22 mouse cellular contexts compared by ENCODE assay signal in the genomic region with DNA sequence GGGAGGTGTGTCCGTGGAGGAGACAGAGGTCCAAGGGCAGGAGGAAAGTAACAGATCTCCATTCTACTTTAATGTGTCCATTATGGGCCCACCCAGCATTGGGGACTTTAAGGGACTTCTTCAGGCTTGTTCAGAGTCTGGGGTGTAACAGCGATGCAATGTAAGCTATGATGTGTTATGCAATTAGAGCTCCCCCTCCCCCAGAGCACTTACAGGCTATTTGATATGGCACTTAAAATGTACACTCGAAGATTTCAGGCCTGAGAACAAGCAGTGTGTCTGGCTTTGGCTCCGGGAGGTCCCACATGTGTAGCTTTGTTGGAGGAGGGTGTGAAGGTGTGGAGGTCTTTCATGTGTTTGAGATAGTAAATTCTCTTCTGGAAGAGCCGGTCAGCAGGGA. TPM values are rescaled to one million over a fixed set of nuclear protein-coding genes. Genes with fewer than 3 reads are reported as not detected.
DNase-seq lines count a peak whose midpoint lies in the region; ATAC-seq lines count a peak whose summit lies in the region.
"Had no signal": no experiment of that assay in that cellular context is flagged by ENCODE, and none has a peak within 500 bp of the region (broad histone marks: within the 10 kb centered on the region; RNA-seq: fewer than 3 reads in every experiment).

No protein-coding gene starts in this region.

- H3K27me3 ChIP-seq in heart, embryonic 12.5 days (replicated peaks), result no peaks in the 10 kb centered on the region
- no peaks in the 10 kb centered on the region for H3K27me3 ChIP-seq in heart, embryonic 16.5 days (ENCODE audit: control insufficient read depth, insufficient read depth, low read length)
- H3K27me3 ChIP-seq in heart, embryonic 10.5 days (ENCODE audit: insufficient read depth, poor library complexity, severe bottlenecking), result no peaks in the 10 kb centered on the region
- no peaks in the 10 kb centered on the region for H3K27me3 ChIP-seq in lung, embryonic 16.5 days (ENCODE audit: control insufficient read depth, insufficient read depth, low read depth, low read length)
- H3K27me3 ChIP-seq: embryonic facial prominence, embryonic 15.5 days; forebrain, embryonic 15.5 days; hindbrain, embryonic 13.5 days had no signal

- H3K4me2 ChIP-seq in heart, embryonic 12.5 days, result peak overlapping the region; percentile 5; the same call in 1 of the 2 replicates
- peak overlapping the region; percentile 35 for H3K4me2 ChIP-seq in heart, embryonic 16.5 days (ENCODE audit: low read depth, low read length)
- no peak overlapping the region for H3K4me2 ChIP-seq in lung, embryonic 16.5 days (ENCODE audit: low read depth, low read length)
- H3K4me2 ChIP-seq: embryonic facial prominence, embryonic 15.5 days; forebrain, embryonic 15.5 days; hindbrain, embryonic 13.5 days had no signal

- no peak overlapping the region for H3K4me3 ChIP-seq in heart, embryonic 12.5 days
- no peak overlapping the region for H3K4me3 ChIP-seq in heart, embryonic 16.5 days (ENCODE audit: low read length)
- no peak overlapping the region for H3K4me3 ChIP-seq in heart, embryonic 10.5 days
- H3K4me3 ChIP-seq in lung, embryonic 16.5 days (ENCODE audit: low read length), result no peak overlapping the region
- H3K4me3 ChIP-seq: embryonic facial prominence, embryonic 15.5 days; erythroblast, embryonic 14.5 days; forebrain, embryonic 10.5 days; forebrain, embryonic 15.5 days; hindbrain, embryonic 13.5 days had no signal

- peaks cover 9% of the 10 kb centered on the region for H3K36me3 ChIP-seq in heart, embryonic 12.5 days
- H3K36me3 ChIP-seq in heart, embryonic 16.5 days (ENCODE audit: control insufficient read depth, insufficient read depth), result no peaks in the 10 kb centered on the region
- peaks cover 10% of the 10 kb centered on the region; the same call in 1 of the 2 replicates for H3K36me3 ChIP-seq in heart, embryonic 10.5 days
- no peaks in the 10 kb centered on the region for H3K36me3 ChIP-seq in lung, embryonic 16.5 days (ENCODE audit: control insufficient read depth, insufficient read depth, low read length)
- H3K36me3 ChIP-seq: embryonic facial prominence, embryonic 15.5 days; forebrain, embryonic 10.5 days; forebrain, embryonic 15.5 days; hindbrain, embryonic 13.5 days had no signal

- peaks cover 69% of the 10 kb centered on the region for H3K4me1 ChIP-seq in heart, embryonic 12.5 days (replicated peaks)
- peaks cover 60% of the 10 kb centered on the region for H3K4me1 ChIP-seq in heart, embryonic 16.5 days (ENCODE audit: control insufficient read depth, insufficient read depth, low read length)
- peaks cover 52% of the 10 kb centered on the region for H3K4me1 ChIP-seq in heart, embryonic 10.5 days
- H3K4me1 ChIP-seq in lung, embryonic 16.5 days (replicated peaks; ENCODE audit: control insufficient read depth, insufficient read depth, low read length), result peaks cover 12% of the 10 kb centered on the region

- no peak overlapping the region for H3K9ac ChIP-seq in heart, embryonic 12.5 days
- H3K9ac ChIP-seq in heart, embryonic 16.5 days (ENCODE audit: low read length), result no peak overlapping the region
- no peak overlapping the region for H3K9ac ChIP-seq in lung, embryonic 16.5 days (ENCODE audit: low read length)
- H3K9ac ChIP-seq: embryonic facial prominence, embryonic 15.5 days; forebrain, embryonic 15.5 days; hindbrain, embryonic 13.5 days had no signal

- DNase-seq in heart, adult 18-20 months, result no peak
- no peak for DNase-seq in heart, embryonic 10.5 days (ENCODE audit: low spot score)
- DNase-seq in lung, postnatal 14 days, result no peak
- no peak for DNase-seq in kidney, postnatal 14 days
- DNase-seq: adrenal gland, postnatal 10 days; cerebellum, adult 11 months; cerebellum, adult 8-10 months; cerebellum, postnatal 14 days; embryo, embryonic 11 days; gastrocnemius, postnatal 14 days had no signal

- WGBS in heart, embryonic 12.5 days, result 44% methylated on average over 5 of the region's 5 CpGs
- 52% methylated on average over 5 of the region's 5 CpGs for WGBS in heart, embryonic 16.5 days
- 58% methylated on average over 5 of the region's 5 CpGs for WGBS in heart, embryonic 10.5 days
- 58% methylated on average over 5 of the region's 5 CpGs for WGBS in lung, embryonic 16.5 days

- H3K9me3 ChIP-seq in heart, embryonic 12.5 days (replicated peaks), result no peaks in the 10 kb centered on the region
- no peaks in the 10 kb centered on the region for H3K9me3 ChIP-seq in heart, embryonic 16.5 days (replicated peaks; ENCODE audit: control insufficient read depth, low read length)
- H3K9me3 ChIP-seq in heart, embryonic 10.5 days, result no peaks in the 10 kb centered on the region
- no peaks in the 10 kb centered on the region for H3K9me3 ChIP-seq in lung, embryonic 16.5 days (ENCODE audit: control insufficient read depth, low read length)
- H3K9me3 ChIP-seq: embryonic facial prominence, embryonic 15.5 days; forebrain, embryonic 10.5 days; forebrain, embryonic 15.5 days; hindbrain, embryonic 13.5 days had no signal

- no peak for ATAC-seq in heart, embryonic 12.5 days (ENCODE audit: insufficient number of reproducible peaks, low FRiP score)
- ATAC-seq in heart, embryonic 16.5 days (replicated peaks; ENCODE audit: extremely low read depth, insufficient read depth, low FRiP score), result no peak
- peak; percentile 72 for ATAC-seq in lung, embryonic 16.5 days (ENCODE audit: low read depth)
- ATAC-seq: forebrain, embryonic 15.5 days; hindbrain, postnatal 0 days had no signal

- peak overlapping the region; percentile 28; the same call in 1 of the 2 replicates for H3K27ac ChIP-seq in heart, embryonic 12.5 days (ENCODE audit: poor library complexity, severe bottlenecking)
- peak overlapping the region; percentile 63 for H3K27ac ChIP-seq in heart, embryonic 16.5 days (ENCODE audit: low read length)
- no peak overlapping the region for H3K27ac ChIP-seq in heart, embryonic 10.5 days
- H3K27ac ChIP-seq in lung, embryonic 16.5 days (ENCODE audit: low read length), result no peak overlapping the region
- H3K27ac ChIP-seq: embryonic facial prominence, embryonic 15.5 days; forebrain, embryonic 10.5 days; forebrain, embryonic 15.5 days; hindbrain, embryonic 13.5 days; hindbrain, postnatal 0 days had no signal

RNA-seq across cellular contexts. Expression of gene Usp13, which starts 7.6 kb away (rescaled TPM):
- polyA plus RNA-seq in heart, embryonic 12.5 days (2016; fragmentation: Nextera tagmentation; extraction: Ambion mirVana), result 50.4 and 51.8 TPM in 2 replicates
- total RNA-seq in heart, adult 18-20 months (2021), result 100 to 1,000 TPM; 201 to 209 TPM
- 58.1 and 63.2 TPM in 2 replicates for polyA plus RNA-seq in heart, embryonic 16.5 days (2015; fragmentation: Nextera tagmentation; extraction: Ambion mirVana)
- 34.8 and 54.1 TPM in 2 replicates for polyA plus RNA-seq in heart, embryonic 10.5 days (2016; fragmentation: Nextera tagmentation; extraction: Ambion mirVana)
- 7.0 and 7.2 TPM in 2 replicates for polyA plus RNA-seq in lung, embryonic 16.5 days (2015; fragmentation: Nextera tagmentation; extraction: Ambion mirVana)
- total RNA-seq: common myeloid progenitor, adult 5-6 weeks; hematopoietic stem cell, adult 5-6 weeks; MEL had no signal
- polyA plus RNA-seq: erythroblast, embryonic 14.5 days had no signal

Comparison
In these comparisons a context has a peak if more than half of its experiments do, and no peak if none do; other contexts are left out.
1. H3K27ac ChIP-seq: peak in heart, embryonic 12.5 days (single experiment) and heart, embryonic 16.5 days (single experiment); none in heart, embryonic 10.5 days (single experiment) and lung, embryonic 16.5 days (single experiment).